Mouse (Mus musculus) erythroblast, embryonic 14.5 days (primary cell): Measurements from ENCODE around the gene Podxl2.

Experiments used
- GATA1 ChIP-seq: IDR thresholded peaks from 2 replicates; pipeline ENCODE4 v1.6.1; 2012; ENCODE audit warnings: low read length, inconsistent platforms, mixed read lengths
- TAL1 ChIP-seq: IDR thresholded peaks from 3 replicates; pipeline ENCODE4 v1.6.1; 2012; ENCODE audit warnings: low read length, inconsistent platforms, mixed read lengths

- TF ChIP-seq TAL1 (no peak), GATA1 (no peak)
These were observed 13.9 kb downstream of the Podxl2 start for GRCm38 (mm10) chr6:88860914-88861313.
